Mouse (Mus musculus): ENCODE results near the gene Crip3. TPM values are rescaled to one million over a fixed set of nuclear protein-coding genes. Genes with fewer than 3 reads are reported as not detected.

Gene Crip3
- total and polyA plus RNA-seq, 2 experiments from 2014 or later: 1.00 TPM; not detected in 1

DNA sequence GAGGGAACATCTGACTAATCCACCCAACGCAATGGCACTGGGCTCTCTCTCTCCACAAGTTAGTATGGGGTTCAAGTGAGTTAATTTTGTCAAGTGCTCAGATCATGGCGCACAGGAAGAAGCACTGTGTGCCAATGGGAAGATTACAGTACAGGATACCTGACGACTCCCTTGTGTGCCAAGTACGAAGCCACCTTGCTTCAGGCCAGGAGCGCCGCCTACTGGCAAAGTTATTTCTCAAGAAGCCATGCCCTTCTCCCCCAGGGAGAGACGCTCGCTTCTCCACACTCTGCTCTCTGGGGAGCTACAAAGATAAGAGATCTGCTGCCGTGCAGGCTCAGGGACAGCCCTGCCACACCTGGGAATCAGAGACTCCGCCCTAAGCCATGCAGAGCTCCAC, 29.1 kb downstream of the Crip3 start:
- Histone ChIP-seq H3K9me3 (replicated peaks; ENCODE audit: control insufficient read depth, low read length) (no peaks in the 10 kb centered on the region), H3K4me1 (ENCODE audit: control insufficient read depth, insufficient read depth) (peaks cover 55% of the 10 kb centered on the region), H3K27me3 (ENCODE audit: control insufficient read depth, insufficient read depth, low read length) (peaks cover 61% of the 10 kb centered on the region), H3K27ac (ENCODE audit: low read depth) (peak overlapping the region; percentile 77), H3K9ac (replicated peaks; ENCODE audit: low read depth, low read length) (no peak overlapping the region), H3K4me3 (ENCODE audit: low read depth, low read length) (no peak overlapping the region), H3K4me2 (ENCODE audit: low read depth, low read length) (no peak overlapping the region), H3K36me3 (replicated peaks; ENCODE audit: control insufficient read depth, insufficient read depth, low read length) (no peaks in the 10 kb centered on the region)
- 16% methylated on average over 10 of the region's 10 CpGs for whole genome bisulfite sequencing
- no peak for ATAC-seq (ENCODE audit: insufficient read depth, low read depth)
- TF ChIP-seq CTCF (IDR thresholded peaks at IDR 0.05; ENCODE audit: low read depth) (peak; percentile 38), EP300 (IDR thresholded peaks at IDR 0.05; ENCODE audit: low read depth) (no peak)
- no peak for DNase-seq (ENCODE audit: low spot score)

- no peak overlapping the region for H3K9ac ChIP-seq (replicated peaks; ENCODE audit: low read depth, low read length)
- WGBS: 17% methylated on average over 3 of the region's 3 CpGs
- TF ChIP-seq CTCF (IDR thresholded peaks at IDR 0.05; ENCODE audit: low read depth) (no peak), EP300 (IDR thresholded peaks at IDR 0.05; ENCODE audit: low read depth) (peak; percentile 65; the same call in 1 of the 2 replicates)
- peaks cover 54% of the 10 kb centered on the region for H3K27me3 ChIP-seq (ENCODE audit: control insufficient read depth, insufficient read depth, low read length)
- peak overlapping the region; percentile 77 for H3K27ac ChIP-seq (ENCODE audit: low read depth)
- H3K4me1 ChIP-seq (ENCODE audit: control insufficient read depth, insufficient read depth): peaks cover 55% of the 10 kb centered on the region
- H3K4me3 ChIP-seq (ENCODE audit: low read depth, low read length): no peak overlapping the region
- no peak overlapping the region for H3K4me2 ChIP-seq (ENCODE audit: low read depth, low read length)
- DNase-seq (ENCODE audit: low spot score) (peak; percentile 71), ATAC-seq (ENCODE audit: insufficient read depth, low read depth) (peak; percentile 84)
- H3K9me3 ChIP-seq (replicated peaks; ENCODE audit: control insufficient read depth, low read length): no peaks in the 10 kb centered on the region
- no peaks in the 10 kb centered on the region for H3K36me3 ChIP-seq (replicated peaks; ENCODE audit: control insufficient read depth, insufficient read depth, low read length)
Observed at GRCm38 (mm10) chr17:46458439-46458838, 29.7 kb downstream of the Crip3 start.

DNA sequence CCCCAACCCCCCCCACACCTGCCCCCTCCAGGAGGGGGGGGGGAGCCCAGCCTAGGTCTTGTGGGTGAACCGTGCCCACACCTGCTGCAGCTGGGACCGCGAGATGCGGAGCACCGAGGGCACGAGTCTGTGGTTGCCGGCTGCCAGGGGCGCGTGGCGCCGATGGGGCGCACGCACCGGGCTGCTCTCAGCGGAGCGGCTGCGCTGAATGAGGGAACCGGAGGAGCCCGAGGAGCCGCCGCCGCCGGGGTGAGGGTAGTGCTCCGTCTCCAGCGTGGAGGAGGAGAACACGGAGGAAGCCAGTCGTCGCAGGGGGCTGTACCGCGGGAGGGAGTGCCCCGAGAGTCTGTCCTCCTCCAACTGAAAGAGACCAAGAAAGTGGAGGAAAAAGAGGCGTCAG, 31.9 kb downstream of the Crip3 start:
- peak overlapping the region; percentile 68 for H3K4me2 ChIP-seq (ENCODE audit: low read depth, low read length)
- H3K27me3 ChIP-seq (ENCODE audit: control insufficient read depth, insufficient read depth, low read length): peaks cover 35% of the 10 kb centered on the region
- H3K4me1 ChIP-seq (ENCODE audit: control insufficient read depth, insufficient read depth): peaks cover 36% of the 10 kb centered on the region
- H3K9me3 ChIP-seq (replicated peaks; ENCODE audit: control insufficient read depth, low read length): no peaks in the 10 kb centered on the region
- H3K27ac ChIP-seq (ENCODE audit: low read depth): no peak overlapping the region
- H3K9ac ChIP-seq (replicated peaks; ENCODE audit: low read depth, low read length): peak overlapping the region; percentile 48
- no peak for TF ChIP-seq EP300 (IDR thresholded peaks at IDR 0.05; ENCODE audit: low read depth)
- no peak for TF ChIP-seq CTCF (IDR thresholded peaks at IDR 0.05; ENCODE audit: low read depth)
- ATAC-seq (ENCODE audit: insufficient read depth, low read depth) (no peak), DNase-seq (ENCODE audit: low spot score) (no peak)
- H3K4me3 ChIP-seq (ENCODE audit: low read depth, low read length): peak overlapping the region; percentile 40
- no peaks in the 10 kb centered on the region for H3K36me3 ChIP-seq (replicated peaks; ENCODE audit: control insufficient read depth, insufficient read depth, low read length)
- WGBS: 2% methylated on average over 28 of the region's 32 CpGs

- Histone ChIP-seq H3K4me1 (ENCODE audit: control insufficient read depth, insufficient read depth) (peaks cover 34% of the 10 kb centered on the region), H3K4me3 (ENCODE audit: low read depth, low read length) (peak overlapping the region; percentile 40), H3K9me3 (replicated peaks; ENCODE audit: control insufficient read depth, low read length) (no peaks in the 10 kb centered on the region), H3K9ac (replicated peaks; ENCODE audit: low read depth, low read length) (peak overlapping the region; percentile 48), H3K4me2 (ENCODE audit: low read depth, low read length) (peak overlapping the region; percentile 68), H3K36me3 (replicated peaks; ENCODE audit: control insufficient read depth, insufficient read depth, low read length) (no peaks in the 10 kb centered on the region), H3K27ac (ENCODE audit: low read depth) (no peak overlapping the region), H3K27me3 (ENCODE audit: control insufficient read depth, insufficient read depth, low read length) (peaks cover 28% of the 10 kb centered on the region)
- TF ChIP-seq CTCF (IDR thresholded peaks at IDR 0.05; ENCODE audit: low read depth) (0 out of 2 replicates have a peak, but pooled peaks have one; percentile 6), EP300 (IDR thresholded peaks at IDR 0.05; ENCODE audit: low read depth) (no peak)
- DNase-seq (ENCODE audit: low spot score) (no peak), ATAC-seq (ENCODE audit: insufficient read depth, low read depth) (no peak)
- WGBS: 26% methylated on average over 8 of the region's 8 CpGs
Observed at GRCm38 (mm10) chr17:46461347-46461746, 32.6 kb downstream of the Crip3 start.

- H3K36me3 ChIP-seq (replicated peaks; ENCODE audit: control insufficient read depth, insufficient read depth, low read length): no peaks in the 10 kb centered on the region
- no peak overlapping the region for H3K4me2 ChIP-seq (ENCODE audit: low read depth, low read length)
- peaks cover 34% of the 10 kb centered on the region for H3K4me1 ChIP-seq (ENCODE audit: control insufficient read depth, insufficient read depth)
- TF ChIP-seq EP300 (IDR thresholded peaks at IDR 0.05; ENCODE audit: low read depth): no peak
- no peak for TF ChIP-seq CTCF (IDR thresholded peaks at IDR 0.05; ENCODE audit: low read depth)
- H3K9ac ChIP-seq (replicated peaks; ENCODE audit: low read depth, low read length): no peak overlapping the region
- H3K9me3 ChIP-seq (replicated peaks; ENCODE audit: control insufficient read depth, low read length): no peaks in the 10 kb centered on the region
- H3K27ac ChIP-seq (ENCODE audit: low read depth): peak overlapping the region; percentile 41; the same call in 1 of the 2 replicates
- ATAC-seq (ENCODE audit: insufficient read depth, low read depth) (peak; percentile 56), DNase-seq (ENCODE audit: low spot score) (peak; percentile 59)
- 33% methylated on average over 5 of the region's 5 CpGs for WGBS
- no peak overlapping the region for H3K4me3 ChIP-seq (ENCODE audit: low read depth, low read length)
- H3K27me3 ChIP-seq (ENCODE audit: control insufficient read depth, insufficient read depth, low read length): peaks cover 23% of the 10 kb centered on the region
Observed at GRCm38 (mm10) chr17:46462226-46462625, 33.5 kb downstream of the Crip3 start.

DNA sequence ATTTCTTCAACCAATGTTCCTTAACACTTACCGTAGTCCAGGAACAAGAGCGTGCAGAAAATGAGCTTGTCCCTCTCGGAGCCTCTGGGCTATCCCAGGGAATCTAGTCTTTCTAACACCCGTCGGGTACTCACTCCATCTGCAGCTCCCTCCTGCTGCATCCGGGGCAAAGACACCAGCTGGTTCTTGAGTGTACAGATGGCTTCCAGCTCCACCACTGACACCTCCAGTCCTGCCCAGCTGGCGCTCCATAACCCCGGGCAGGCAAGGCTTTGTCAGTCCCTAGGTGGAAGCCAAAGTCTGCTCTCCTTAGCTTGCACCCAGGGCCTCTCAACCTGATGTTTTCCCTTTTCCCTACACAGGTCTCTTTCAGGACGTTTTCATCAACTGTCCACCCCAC, 39.1 kb downstream of the Crip3 start:
- ATAC-seq (ENCODE audit: insufficient read depth, low read depth): no peak
- WGBS: 84% methylated on average over 9 of the region's 9 CpGs
- no peak for TF ChIP-seq CTCF (IDR thresholded peaks at IDR 0.05; ENCODE audit: low read depth)
- no peak for TF ChIP-seq EP300 (IDR thresholded peaks at IDR 0.05; ENCODE audit: low read depth)

More for the DNA sequence above, 39.1 kb downstream of the Crip3 start:
- Histone ChIP-seq H3K9me3 (replicated peaks; ENCODE audit: control insufficient read depth, low read length) (no peaks in the 10 kb centered on the region), H3K36me3 (replicated peaks; ENCODE audit: control insufficient read depth, insufficient read depth, low read length) (no peaks in the 10 kb centered on the region), H3K4me1 (ENCODE audit: control insufficient read depth, insufficient read depth) (no peaks in the 10 kb centered on the region), H3K27ac (ENCODE audit: low read depth) (no peak overlapping the region), H3K9ac (replicated peaks; ENCODE audit: low read depth, low read length) (no peak overlapping the region), H3K4me2 (ENCODE audit: low read depth, low read length) (no peak overlapping the region), H3K27me3 (ENCODE audit: control insufficient read depth, insufficient read depth, low read length) (no peaks in the 10 kb centered on the region), H3K4me3 (ENCODE audit: low read depth, low read length) (no peak overlapping the region)
- DNase-seq (ENCODE audit: low spot score): no peak

Data from heart, postnatal 0 days (tissue).